Mouse (Mus musculus) midbrain, embryonic 13.5 days (tissue): ENCODE measurements around the gene Castor1. TPM values are rescaled to one million over a fixed set of nuclear protein-coding genes. Genes with fewer than 3 reads are reported as not detected.
"Not testable (repeated sequence)": the region's sequence is repeated elsewhere in the genome, so short reads cannot be mapped to it uniquely, and the experiment has no call there.

Source experiments
- ATAC-seq: fragments of 200-750 bp; cut with Nextera tagmentation; 2 replicates; pipeline ENCODE4 v1.8.0; 2017; ENCODE audit warnings: mild to moderate bottlenecking, moderate TSS enrichment, moderate library complexity
- H3K27ac ChIP-seq: fragments of 300-500 bp; sonication (generic); 2 replicates; pipeline ENCODE4 v1.5.1; 2015; ENCODE audit warnings: inconsistent platforms, mild to moderate bottlenecking, moderate library complexity
- H3K27me3 ChIP-seq: fragments of 300-500 bp; sonication (generic); 2 replicates; pipeline ENCODE4 v1.6.1; 2015; ENCODE audit warnings: mild to moderate bottlenecking, inconsistent platforms
- H3K36me3 ChIP-seq: fragments of 300-500 bp; sonication (generic); 2 replicates; pipeline ENCODE4 v1.6.1; 2015; ENCODE audit warnings: mild to moderate bottlenecking, inconsistent platforms
- H3K4me1 ChIP-seq: fragments of 300-500 bp; sonication (generic); replicated peaks from 2 replicates; pipeline ENCODE4 v1.6.1; 2015; ENCODE audit warnings: inconsistent platforms
- H3K4me2 ChIP-seq: fragments of 300-500 bp; sonication (generic); replicated peaks from 2 replicates; pipeline ENCODE4 v1.6.1; 2015; ENCODE audit warnings: moderate library complexity, mild to moderate bottlenecking, inconsistent platforms
- H3K4me3 ChIP-seq: fragments of 300-500 bp; sonication (generic); replicated peaks from 2 replicates; pipeline ENCODE4 v1.5.1; 2015; ENCODE audit warnings: mild to moderate bottlenecking, inconsistent platforms
- H3K9ac ChIP-seq: fragments of 300-500 bp; sonication (generic); replicated peaks from 2 replicates; pipeline ENCODE4 v1.6.1; 2015; ENCODE audit warnings: mild to moderate bottlenecking, inconsistent platforms
- H3K9me3 ChIP-seq: fragments of 300-500 bp; sonication (generic); 2 replicates; pipeline ENCODE4 v1.6.1; 2016; ENCODE audit warnings: mild to moderate bottlenecking, inconsistent platforms
- WGBS: fragments of 180-500 bp; shearing (Covaris S2); methylation state at CpG from one replicate; pipeline ENCODE4 v1.1.7; 2015; 5-methylcytosine and 5-hydroxymethylcytosine counted together
- polyA plus RNA-seq: library from polyadenylated mRNA; unstranded; fragments of >200 nt; fragmentation: Nextera tagmentation; extraction: Ambion mirVana; gene quantifications from 2 replicates; pipeline ENCODE4 v1.2.1, GENCODE M21; 2015

Castor1 gene
- polyA plus RNA-seq: 1.5 and 1.6 TPM in 2 replicates

DNA sequence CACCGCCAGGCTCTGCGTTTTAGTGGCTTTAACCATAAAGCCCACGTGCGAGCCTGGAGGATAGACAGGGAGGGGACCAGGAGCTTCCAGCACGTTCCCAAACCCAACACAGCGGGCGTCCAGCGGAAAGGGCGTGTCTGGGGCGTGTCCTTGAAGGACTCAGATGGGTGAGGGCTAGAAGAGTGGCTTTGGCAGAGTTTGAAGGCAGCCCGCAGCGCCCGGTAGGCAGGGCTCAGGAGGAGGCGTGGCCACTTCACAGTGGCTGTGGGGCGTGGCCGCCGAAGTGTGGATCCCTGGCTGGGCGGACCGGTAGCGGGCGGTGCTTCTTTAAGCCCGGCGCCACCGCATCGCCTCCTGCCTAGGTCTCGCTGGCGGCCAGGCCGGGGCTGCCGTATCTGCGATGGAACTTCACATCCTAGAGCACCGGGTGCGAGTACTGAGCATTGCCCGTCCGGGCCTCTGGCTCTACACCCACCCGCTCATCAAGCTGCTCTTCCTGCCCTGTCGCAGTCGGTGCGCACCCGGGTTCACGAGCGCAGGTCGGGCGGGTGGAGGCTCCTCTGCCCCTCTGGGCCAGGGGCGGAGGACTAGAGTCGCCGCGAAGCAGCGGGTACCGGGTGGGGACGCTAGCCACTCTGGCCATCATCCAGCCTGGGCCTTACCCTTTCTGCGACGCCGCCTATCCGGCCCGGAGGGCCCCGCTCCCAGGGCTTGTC is at the start of gene Castor1:
TSS of gene Castor1 (plus strand) at position 312 of the 716 bp plus-strand sequence.
- Histone ChIP-seq H3K9ac (peak within 1 kb of the TSS; percentile 55), H3K4me1 (peaks cover 9% of the 10 kb centered on the region), H3K36me3 (peaks cover 32% of the 10 kb centered on the region), H3K27ac (no peak within 1 kb of the TSS), H3K27me3 (peaks cover 33% of the 10 kb centered on the region), H3K4me3 (peak within 1 kb of the TSS; percentile 45), H3K4me2 (peak within 1 kb of the TSS; percentile 76), H3K9me3 (peaks cover 4% of the 10 kb centered on the region)
- ATAC-seq: peak; percentile 57
- WGBS: 2% methylated on average over 56 of the region's 56 CpGs

GRCm38 (mm10) chr11:4174586-4174985 is 43.4 kb upstream of the Castor1 start:
- Histone ChIP-seq H3K4me2 (no peak overlapping the region), H3K9ac (no peak overlapping the region), H3K4me1 (no peaks in the 10 kb centered on the region), H3K9me3 (no peaks in the 10 kb centered on the region), H3K27me3 (no peaks in the 10 kb centered on the region), H3K4me3 (no peak overlapping the region), H3K36me3 (peaks cover 100% of the 10 kb centered on the region), H3K27ac (no peak overlapping the region)
- 80% methylated on average over 5 of the region's 5 CpGs for whole genome bisulfite sequencing
- no peak for ATAC-seq

DNA sequence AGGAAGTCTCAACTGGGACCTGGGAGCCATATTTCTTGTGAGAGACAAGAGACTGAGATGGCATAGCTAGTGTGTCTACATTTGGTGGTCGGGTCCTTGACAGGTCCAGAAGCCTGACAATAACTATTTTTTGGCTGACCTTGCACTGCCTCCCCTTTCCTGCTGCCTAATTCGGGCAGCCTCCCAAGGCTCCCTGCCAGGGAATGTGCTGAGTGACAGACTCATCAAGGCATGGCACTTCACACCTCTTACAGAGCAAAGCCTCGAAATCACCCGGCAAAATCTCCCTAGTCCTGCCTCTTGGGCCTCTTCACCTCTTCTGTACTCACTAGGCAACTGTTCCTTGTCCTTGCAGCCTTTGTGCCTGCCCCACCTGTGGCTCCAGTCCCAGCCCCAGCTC is 40.3 kb upstream of the Castor1 start:
- ATAC-seq: no peak

DNA sequence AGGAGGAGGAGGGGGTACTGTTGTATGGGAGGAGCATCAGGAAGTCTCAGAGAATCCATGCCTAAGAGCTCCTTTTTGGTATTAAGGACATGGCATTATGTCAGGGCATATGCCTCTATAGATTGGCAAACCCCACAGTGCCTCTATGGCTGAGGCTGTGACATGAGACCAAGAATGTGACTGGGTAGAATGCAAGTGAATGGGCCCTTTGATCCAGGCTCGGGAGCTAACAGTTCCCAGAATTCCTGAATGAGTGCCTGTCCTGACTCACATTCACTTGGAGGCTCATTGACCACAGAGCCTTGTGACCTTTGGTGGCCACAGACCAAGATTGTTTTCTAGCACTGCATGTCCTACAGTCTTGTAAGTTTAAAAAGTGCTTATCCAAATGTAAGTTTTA is 36.0 kb upstream of the Castor1 start:
- Histone ChIP-seq H3K4me1 (peaks cover under 1% of the 10 kb centered on the region), H3K27ac (no peak overlapping the region), H3K27me3 (no peaks in the 10 kb centered on the region), H3K4me3 (no peak overlapping the region), H3K4me2 (no peak overlapping the region), H3K36me3 (peaks cover 66% of the 10 kb centered on the region), H3K9ac (no peak overlapping the region), H3K9me3 (no peaks in the 10 kb centered on the region)
- WGBS: 4% methylated on average over 1 of the region's 1 CpGs
- no peak for ATAC-seq

More for the DNA sequence above, 40.3 kb upstream of the Castor1 start:
- no peaks in the 10 kb centered on the region for H3K9me3 ChIP-seq
- no peak overlapping the region for H3K9ac ChIP-seq
- no peak overlapping the region for H3K4me2 ChIP-seq
- peaks cover 99% of the 10 kb centered on the region for H3K36me3 ChIP-seq
- H3K27ac ChIP-seq: no peak overlapping the region
- WGBS: 93% methylated on average over 4 of the region's 4 CpGs
- H3K4me1 ChIP-seq: no peaks in the 10 kb centered on the region
- no peaks in the 10 kb centered on the region for H3K27me3 ChIP-seq
- no peak overlapping the region for H3K4me3 ChIP-seq

DNA sequence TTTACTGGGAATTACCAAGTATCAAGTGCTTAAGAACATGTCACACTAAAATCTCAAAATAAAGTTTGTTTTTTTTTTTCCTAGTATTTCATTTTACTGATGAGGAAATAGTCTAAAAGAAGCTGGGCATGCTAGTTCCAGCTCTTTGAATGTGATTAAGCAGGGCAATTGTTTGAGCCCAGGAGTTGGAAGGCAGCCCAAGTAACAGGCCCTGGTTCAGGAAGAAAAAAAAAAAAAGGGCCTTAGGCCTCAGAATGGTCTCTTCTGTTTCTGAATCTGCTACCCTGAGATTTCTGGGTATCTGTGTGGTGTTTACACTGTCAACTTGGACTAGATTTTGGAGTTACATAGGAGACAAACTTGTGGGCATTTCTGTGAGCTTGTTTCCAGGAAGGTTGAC is 34.5 kb upstream of the Castor1 start:
- Histone ChIP-seq H3K4me1 (peaks cover 14% of the 10 kb centered on the region), H3K9me3 (no peaks in the 10 kb centered on the region), H3K9ac (no peak overlapping the region), H3K27me3 (no peaks in the 10 kb centered on the region), H3K4me3 (no peak overlapping the region), H3K27ac (0 out of 2 replicates have a peak overlapping the region, but pooled peaks have one; percentile 26), H3K36me3 (peaks cover 51% of the 10 kb centered on the region), H3K4me2 (no peak overlapping the region)
- ATAC-seq: no peak

GRCm38 (mm10) chr11:4184251-4184952 is 33.6 kb upstream of the Castor1 start:
- H3K27ac ChIP-seq: 0 out of 2 replicates have a peak overlapping the region, but pooled peaks have one; percentile 26
- no peaks in the 10 kb centered on the region for H3K9me3 ChIP-seq
- 76% methylated on average over 4 of the region's 4 CpGs for WGBS
- no peak overlapping the region for H3K4me2 ChIP-seq
- H3K36me3 ChIP-seq: peaks cover 42% of the 10 kb centered on the region
- peaks cover 14% of the 10 kb centered on the region for H3K4me1 ChIP-seq
- ATAC-seq: no peak
- no peak overlapping the region for H3K9ac ChIP-seq
- H3K27me3 ChIP-seq: no peaks in the 10 kb centered on the region
- no peak overlapping the region for H3K4me3 ChIP-seq

- H3K9ac ChIP-seq, H3K27ac ChIP-seq, H3K4me2 ChIP-seq, H3K4me3 ChIP-seq, H3K9me3 ChIP-seq, H3K27me3 ChIP-seq, ATAC-seq: not testable (repeated sequence)
- WGBS: 88% methylated on average over 6 of the region's 6 CpGs
- peaks cover 14% of the 10 kb centered on the region for H3K4me1 ChIP-seq
- peaks cover 32% of the 10 kb centered on the region for H3K36me3 ChIP-seq
These were observed 32.5 kb upstream of the Castor1 start for GRCm38 (mm10) chr11:4185480-4185879.

- Histone ChIP-seq H3K4me2 (peak within 1 kb of the TSS; percentile 87), H3K4me3 (peak within 1 kb of the TSS; percentile 83), H3K27ac (peak within 1 kb of the TSS; percentile 64; the same call in 1 of the 2 replicates), H3K27me3 (no peaks in the 10 kb centered on the region), H3K9me3 (no peaks in the 10 kb centered on the region), H3K36me3 (peaks cover 19% of the 10 kb centered on the region), H3K9ac (peak within 1 kb of the TSS; percentile 95), H3K4me1 (peaks cover 14% of the 10 kb centered on the region)
- peak; percentile 100 for ATAC-seq
- WGBS: under 1% methylated on average over 70 of the region's 71 CpGs
These were observed 31.3 kb upstream of the Castor1 start, which contains the start of gene Tbc1d10a for GRCm38 (mm10) chr11:4186486-4187317. Gene Tbc1d10a (plus strand): TSS chr11:4186789.

DNA sequence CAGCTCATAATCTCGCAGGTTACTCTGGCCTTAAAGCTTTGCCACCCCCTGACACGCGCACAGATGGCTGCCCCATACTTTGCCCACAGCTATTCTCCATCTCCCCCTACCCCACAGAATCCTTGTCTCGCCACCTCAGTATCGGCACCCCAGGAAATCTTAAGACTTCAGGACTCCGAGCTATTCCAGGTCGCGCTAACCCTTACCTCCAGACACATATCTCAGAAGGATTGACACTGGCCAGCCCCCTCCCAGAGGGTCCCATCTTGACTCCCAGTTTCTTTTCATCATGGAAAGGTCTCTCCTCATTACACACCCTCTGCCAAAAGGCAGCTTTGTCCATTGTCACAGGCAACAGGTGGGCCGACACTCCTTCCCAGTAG is 30.7 kb upstream of the Castor1 start:
- H3K4me3 ChIP-seq: peak overlapping the region; percentile 83
- H3K27ac ChIP-seq: no peak overlapping the region
- WGBS: 14% methylated on average over 9 of the region's 9 CpGs
- H3K27me3 ChIP-seq: no peaks in the 10 kb centered on the region
- H3K4me1 ChIP-seq: peaks cover 14% of the 10 kb centered on the region
- H3K4me2 ChIP-seq: peak overlapping the region; percentile 87
- H3K36me3 ChIP-seq: peaks cover 14% of the 10 kb centered on the region
- no peak; the same call in 1 of the 2 replicates for ATAC-seq
- H3K9ac ChIP-seq: peak overlapping the region; percentile 95
- H3K9me3 ChIP-seq: no peaks in the 10 kb centered on the region

- H3K4me2 ChIP-seq: no peak overlapping the region
- no peaks in the 10 kb centered on the region for H3K27me3 ChIP-seq
- H3K9me3 ChIP-seq: no peaks in the 10 kb centered on the region
- WGBS: 91% methylated on average over 6 of the region's 6 CpGs
- H3K9ac ChIP-seq: no peak overlapping the region
- peaks cover 14% of the 10 kb centered on the region for H3K4me1 ChIP-seq
- H3K36me3 ChIP-seq: no peaks in the 10 kb centered on the region
- no peak overlapping the region for H3K27ac ChIP-seq
- ATAC-seq: no peak
- no peak overlapping the region for H3K4me3 ChIP-seq
These were observed 28.8 kb upstream of the Castor1 start for GRCm38 (mm10) chr11:4189182-4189581.

GRCm38 (mm10) chr11:4190677-4191076 is 27.3 kb upstream of the Castor1 start:
- Histone ChIP-seq H3K4me2 (no peak overlapping the region), H3K36me3 (no peaks in the 10 kb centered on the region), H3K27ac (no peak overlapping the region), H3K4me1 (peaks cover 14% of the 10 kb centered on the region), H3K27me3 (no peaks in the 10 kb centered on the region), H3K9me3 (no peaks in the 10 kb centered on the region), H3K4me3 (no peak overlapping the region), H3K9ac (no peak overlapping the region)
- ATAC-seq: no peak
- WGBS: 82% methylated on average over 3 of the region's 3 CpGs

GRCm38 (mm10) chr11:4192757-4193156 is 25.3 kb upstream of the Castor1 start:
- 78% methylated on average over 3 of the region's 3 CpGs for WGBS
- no peak for ATAC-seq
- Histone ChIP-seq H3K4me1 (peaks cover 6% of the 10 kb centered on the region), H3K9me3 (no peaks in the 10 kb centered on the region), H3K9ac (no peak overlapping the region), H3K4me3 (no peak overlapping the region), H3K27ac (no peak overlapping the region), H3K27me3 (no peaks in the 10 kb centered on the region), H3K36me3 (no peaks in the 10 kb centered on the region), H3K4me2 (no peak overlapping the region)
